Mouse (Mus musculus) liver, adult 2 months (tissue): ENCODE data around the gene Prpf4. TPM values are rescaled to one million over a fixed set of nuclear protein-coding genes. Genes with fewer than 3 reads are reported as not detected.
A peak's percentile ranks its signal among the peaks of the same experiment; 100 is the strongest.

Source experiments
- DNase-seq: peaks from one replicate; pipeline ENCODE4 v3.0.0-alpha.2; 2011; ENCODE audit warnings: low read depth, low spot score; ENCODE audit errors: extremely low read depth
- H3K27ac ChIP-seq: fragments of 200-500 bp; replicated peaks from 2 replicates; pipeline ENCODE4 v1.5.1; 2012; ENCODE audit warnings: low read depth, mild to moderate bottlenecking, control low read depth, inconsistent platforms, low read length; ENCODE audit not compliant: insufficient read depth
- H3K27me3 ChIP-seq: fragments of 200-500 bp; 2 replicates; pipeline ENCODE4 v1.6.1; 2012; ENCODE audit warnings: mild to moderate bottlenecking, moderate library complexity, low read length, inconsistent platforms; ENCODE audit not compliant: control insufficient read depth, insufficient read depth
- H3K36me3 ChIP-seq: fragments of 200-500 bp; 2 replicates; pipeline ENCODE4 v1.6.1; 2012; ENCODE audit warnings: low read length, inconsistent platforms; ENCODE audit not compliant: control insufficient read depth, insufficient read depth
- H3K4me1 ChIP-seq: fragments of 200-500 bp; 2 replicates; pipeline ENCODE4 v1.6.1; 2011; ENCODE audit warnings: low read length; ENCODE audit not compliant: control insufficient read depth, insufficient read depth
- H3K4me3 ChIP-seq: fragments of 200-500 bp; 2 replicates; pipeline ENCODE4 v1.5.1; 2011; ENCODE audit warnings: low read depth, mild to moderate bottlenecking, control low read depth, low read length, moderate library complexity; ENCODE audit not compliant: insufficient read depth
- H3K79me2 ChIP-seq: fragments of 200-500 bp; 2 replicates; pipeline ENCODE4 v1.6.1; 2012; ENCODE audit warnings: inconsistent platforms, mild to moderate bottlenecking, low read length, moderate library complexity; ENCODE audit not compliant: control insufficient read depth, insufficient read depth
- H3K9ac ChIP-seq: fragments of 200-500 bp; 2 replicates; pipeline ENCODE4 v1.6.1; 2012; ENCODE audit warnings: low read depth, mild to moderate bottlenecking, control low read depth, inconsistent platforms, low read length
- CTCF ChIP-seq: fragments of 200-500 bp; IDR thresholded peaks from 2 replicates; pipeline ENCODE4 v1.5.1; 2011; ENCODE audit warnings: low read depth, low read length, control low read depth
- POLR2A ChIP-seq: fragments of 200-500 bp; IDR thresholded peaks from 2 replicates; pipeline ENCODE4 v1.6.1; 2011; ENCODE audit warnings: low read length, control low read depth; ENCODE audit not compliant: insufficient read depth; ENCODE audit errors: extremely low read depth
- WGBS: fragments of 180-500 bp; shearing (Covaris S2); methylation state at CpG from one replicate; pipeline ENCODE4 v1.1.7; 2018; 5-methylcytosine and 5-hydroxymethylcytosine counted together
- polyA plus RNA-seq: library from polyadenylated mRNA; depleted of rRNA; stranded (reverse); fragments of >200 nt; gene quantifications from 2 replicates; pipeline ENCODE4 v1.2.3, GENCODE M21; 2012
- total RNA-seq: library from RNA; depleted of rRNA; stranded (reverse); fragments of >200 nt; gene quantifications from 2 replicates; pipeline ENCODE4 v1.2.3, GENCODE M21; 2014

Gene Prpf4
- total and polyA plus RNA-seq, 2 experiments = 3.9 to 7.3 TPM

GRCm38 (mm10) chr4:62379724-62380381 is 28.7 kb upstream of the Prpf4 start:
- no peak for TF ChIP-seq POLR2A
- TF ChIP-seq CTCF = no peak
- WGBS = 52% methylated on average over 9 of the region's 9 CpGs
- no peak overlapping the region for H3K4me3 ChIP-seq
- H3K36me3 ChIP-seq = no peaks in the 10 kb centered on the region
- H3K27ac ChIP-seq = no peak overlapping the region
- H3K27me3 ChIP-seq = no peaks in the 10 kb centered on the region
- H3K4me1 ChIP-seq = peaks cover 34% of the 10 kb centered on the region
- H3K9ac ChIP-seq = no peak overlapping the region
- H3K79me2 ChIP-seq = peaks cover 29% of the 10 kb centered on the region
- peak; percentile 55 for DNase-seq

GRCm38 (mm10) chr4:62383207-62383606 is 25.4 kb upstream of the Prpf4 start:
- TF ChIP-seq POLR2A = no peak
- TF ChIP-seq CTCF = no peak
- H3K4me3 ChIP-seq = no peak overlapping the region
- H3K27me3 ChIP-seq = no peaks in the 10 kb centered on the region
- peaks cover 26% of the 10 kb centered on the region for H3K4me1 ChIP-seq
- no peak overlapping the region for H3K9ac ChIP-seq
- H3K79me2 ChIP-seq = peaks cover 24% of the 10 kb centered on the region; the same call in 1 of the 2 replicates
- 74% methylated on average over 6 of the region's 6 CpGs for WGBS
- H3K27ac ChIP-seq = no peak overlapping the region
- H3K36me3 ChIP-seq = peaks cover 14% of the 10 kb centered on the region
- DNase-seq = no peak

GRCm38 (mm10) chr4:62383752-62384151 is 24.8 kb upstream of the Prpf4 start:
- peaks cover 21% of the 10 kb centered on the region; the same call in 1 of the 2 replicates for H3K79me2 ChIP-seq
- 30% methylated on average over 7 of the region's 7 CpGs for WGBS
- TF ChIP-seq POLR2A (no peak), CTCF (no peak)
- peak overlapping the region; percentile 37 for H3K27ac ChIP-seq
- H3K27me3 ChIP-seq = no peaks in the 10 kb centered on the region
- no peak overlapping the region for H3K4me3 ChIP-seq
- peak; percentile 80 for DNase-seq
- H3K4me1 ChIP-seq = peaks cover 31% of the 10 kb centered on the region
- H3K9ac ChIP-seq = no peak overlapping the region
- peaks cover 19% of the 10 kb centered on the region for H3K36me3 ChIP-seq

GRCm38 (mm10) chr4:62384159-62384558 is 24.4 kb upstream of the Prpf4 start:
- H3K27me3 ChIP-seq = no peaks in the 10 kb centered on the region
- peaks cover 21% of the 10 kb centered on the region; the same call in 1 of the 2 replicates for H3K79me2 ChIP-seq
- H3K36me3 ChIP-seq = peaks cover 23% of the 10 kb centered on the region
- 39% methylated on average over 1 of the region's 1 CpGs for WGBS
- peak; percentile 97 for DNase-seq
- TF ChIP-seq POLR2A = no peak
- no peak for TF ChIP-seq CTCF
- peaks cover 29% of the 10 kb centered on the region for H3K4me1 ChIP-seq
- no peak overlapping the region for H3K4me3 ChIP-seq
- H3K27ac ChIP-seq = peak overlapping the region; percentile 37
- H3K9ac ChIP-seq = no peak overlapping the region

- Histone ChIP-seq H3K4me3 (no peak overlapping the region), H3K36me3 (peaks cover 29% of the 10 kb centered on the region), H3K9ac (no peak overlapping the region), H3K79me2 (peaks cover 12% of the 10 kb centered on the region; the same call in 1 of the 2 replicates), H3K27me3 (no peaks in the 10 kb centered on the region), H3K27ac (no peak overlapping the region), H3K4me1 (peaks cover 36% of the 10 kb centered on the region)
- no peak for DNase-seq
- WGBS = 96% methylated on average over 7 of the region's 7 CpGs
- TF ChIP-seq CTCF = no peak
- no peak for TF ChIP-seq POLR2A
Observed at GRCm38 (mm10) chr4:62385439-62385838, 23.2 kb upstream of the Prpf4 start.
